Mouse (Mus musculus): ENCODE measurements around the gene Ifngr2. TPM values are rescaled to one million over a fixed set of nuclear protein-coding genes. Genes with fewer than 3 reads are reported as not detected.

The Ifngr2 gene
- polyA plus RNA-seq, 1 experiment: 34.3 TPM

DNA sequence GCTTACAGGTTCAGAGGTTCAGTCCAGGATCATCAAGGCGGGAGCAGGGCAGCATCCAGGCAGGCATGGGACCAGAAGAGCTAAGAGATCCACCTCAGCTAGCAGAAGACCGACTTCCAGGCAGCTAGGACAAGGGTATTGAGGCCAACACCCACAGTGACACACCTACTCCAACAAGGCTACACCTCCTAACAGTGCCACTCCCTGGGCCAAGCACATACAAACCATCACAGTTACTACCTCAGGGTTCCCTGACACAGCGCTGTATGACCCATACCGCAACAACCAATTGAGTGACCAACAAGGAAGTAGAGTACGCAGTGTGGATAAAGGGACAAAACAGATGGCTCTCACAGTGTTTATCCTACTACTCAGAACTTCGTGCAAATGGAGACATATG is 10.5 kb upstream of the Ifngr2 start:
- no peak for DNase-seq (ENCODE audit: low spot score)

DNA sequence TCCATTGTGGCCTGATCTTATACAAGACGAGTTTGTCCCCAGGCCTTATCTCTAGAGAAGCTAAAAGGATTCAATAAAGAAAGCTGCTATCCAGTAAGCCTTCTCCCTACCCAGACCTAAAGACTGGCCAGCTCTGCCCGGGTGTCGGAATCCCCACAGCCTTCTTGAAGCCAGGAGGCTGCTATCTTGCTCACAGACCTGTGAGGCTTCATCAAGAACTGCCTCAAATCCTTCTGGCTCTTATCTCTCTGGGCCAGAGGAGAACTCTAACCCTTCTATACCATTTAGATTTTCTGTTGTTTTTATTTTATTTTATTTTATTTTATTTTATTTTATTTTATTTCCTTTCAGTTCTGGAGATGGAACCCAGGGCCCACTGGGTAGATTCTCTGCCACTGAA is 9.8 kb upstream of the Ifngr2 start:
- no peak for DNase-seq (ENCODE audit: low spot score)

DNA sequence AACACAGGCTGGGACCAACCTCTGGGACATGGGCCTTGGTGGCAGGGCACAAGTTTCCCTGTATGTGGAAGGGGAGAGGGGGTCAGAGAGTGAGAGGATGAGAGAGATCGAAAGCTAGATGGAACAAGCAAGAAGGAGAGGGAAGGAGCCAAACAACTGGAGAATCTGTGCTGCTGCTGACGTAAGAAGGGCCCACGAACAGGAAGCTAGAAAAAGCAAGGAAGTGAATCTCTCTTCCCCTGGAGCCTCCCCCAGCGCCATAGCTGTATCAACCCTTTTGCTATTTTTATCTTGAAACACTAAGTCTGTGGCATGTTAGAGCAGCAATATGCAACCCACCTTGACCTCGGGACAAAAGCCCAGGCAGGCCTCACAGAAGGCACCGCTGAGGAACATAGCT is 8.8 kb upstream of the Ifngr2 start:
- DNase-seq (ENCODE audit: low spot score): no peak

DNA sequence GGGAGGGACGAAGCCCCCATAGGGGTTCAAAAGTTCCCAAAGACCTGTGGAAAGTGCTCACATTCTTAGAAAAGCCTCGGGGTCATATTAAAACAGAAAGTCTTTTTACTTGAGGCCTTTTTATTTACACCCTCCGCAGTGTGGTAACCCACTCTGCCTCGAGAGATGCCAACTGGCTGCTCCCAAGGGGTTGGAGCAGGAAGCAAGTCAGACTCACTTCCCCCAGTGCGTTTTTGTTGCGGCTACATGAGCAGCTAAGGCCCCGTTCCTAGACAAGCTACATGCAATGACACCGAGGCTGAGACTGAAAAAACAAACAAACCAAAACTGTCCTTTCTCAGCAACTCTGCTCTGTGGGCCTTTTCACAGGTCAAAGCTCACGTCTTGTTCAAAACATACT is 8.4 kb upstream of the Ifngr2 start:
- no peak for DNase-seq (ENCODE audit: low spot score)

DNA sequence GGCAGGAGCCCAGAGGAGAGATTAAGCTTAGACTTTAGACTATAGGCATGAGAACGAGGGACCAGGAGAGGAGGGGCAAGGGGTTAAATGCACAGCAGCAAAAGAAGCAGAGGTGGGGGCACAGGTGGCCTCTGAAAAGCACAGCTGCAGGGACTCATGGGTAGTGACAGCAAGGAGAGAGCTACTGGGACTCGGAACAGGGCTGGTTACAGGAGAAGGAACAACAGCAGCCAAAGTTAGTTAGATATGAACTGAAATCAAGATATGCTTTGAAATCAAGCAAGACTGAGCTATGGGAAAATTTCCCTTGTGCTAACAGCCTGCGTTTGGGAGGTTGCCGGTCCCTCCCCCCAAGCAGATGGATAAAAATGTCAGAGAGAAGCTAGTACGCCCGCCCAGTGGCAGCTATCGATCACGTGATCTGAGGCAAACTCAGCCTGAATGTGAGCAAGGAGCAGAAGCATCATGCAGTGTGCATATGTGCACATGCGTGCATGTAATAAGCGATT is 5.2 kb upstream of the Ifngr2 start:
- no peak for DNase-seq (ENCODE audit: low spot score)

DNA sequence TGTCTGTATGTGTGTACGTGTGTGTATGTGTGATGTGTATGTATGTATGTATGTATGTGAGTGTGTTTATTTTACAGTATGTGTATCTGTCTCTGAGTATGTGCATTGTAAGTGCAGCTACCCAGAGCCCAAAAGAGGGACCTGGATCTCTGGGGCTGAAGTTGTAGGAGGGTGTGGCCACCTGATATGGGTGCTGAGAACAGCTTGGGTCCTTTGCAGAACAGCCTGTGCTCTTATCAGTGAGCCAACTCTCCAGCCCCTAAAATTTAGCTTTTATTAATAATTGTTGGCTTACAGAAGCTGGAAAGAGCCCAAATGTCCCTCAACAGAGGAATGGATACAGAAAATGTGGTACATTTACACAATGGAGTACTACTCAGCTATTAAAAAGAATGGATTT is 3.3 kb upstream of the Ifngr2 start:
- no peak for DNase-seq (ENCODE audit: low spot score)

DNA sequence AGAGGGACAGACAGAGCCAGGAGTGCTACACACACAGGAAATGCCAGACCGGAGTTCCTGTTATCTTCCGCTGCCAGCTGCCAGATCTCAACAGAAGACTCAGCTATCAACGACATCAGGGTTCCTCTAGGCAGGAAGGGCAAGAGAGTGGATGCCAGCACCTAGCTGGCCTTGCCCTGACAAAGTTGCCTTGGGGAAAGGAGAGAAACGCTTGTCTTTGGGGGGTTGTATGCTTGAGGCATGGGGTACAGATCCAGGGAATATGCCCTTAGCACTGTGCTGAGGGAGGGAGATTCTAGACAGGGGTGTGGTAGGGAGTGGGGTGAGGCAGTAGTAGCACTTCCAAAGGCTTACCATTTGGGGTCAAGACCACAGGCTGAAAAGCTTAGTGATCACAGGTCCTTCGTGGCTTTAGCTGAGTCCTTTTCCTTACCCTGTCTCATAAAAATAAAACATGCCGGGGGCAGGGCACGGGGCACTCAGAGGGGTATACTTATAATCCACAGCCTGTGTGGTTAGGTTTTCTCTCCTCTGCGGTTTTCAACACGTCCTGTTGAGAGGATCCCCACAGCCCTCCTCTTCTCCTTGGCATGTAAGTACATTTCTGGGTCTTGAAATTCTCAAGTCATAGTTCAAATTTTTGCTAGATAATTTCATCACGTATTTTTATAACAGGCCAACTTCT is 1.1 kb upstream of the Ifngr2 start:
- DNase-seq (ENCODE audit: low spot score): no peak

DNA sequence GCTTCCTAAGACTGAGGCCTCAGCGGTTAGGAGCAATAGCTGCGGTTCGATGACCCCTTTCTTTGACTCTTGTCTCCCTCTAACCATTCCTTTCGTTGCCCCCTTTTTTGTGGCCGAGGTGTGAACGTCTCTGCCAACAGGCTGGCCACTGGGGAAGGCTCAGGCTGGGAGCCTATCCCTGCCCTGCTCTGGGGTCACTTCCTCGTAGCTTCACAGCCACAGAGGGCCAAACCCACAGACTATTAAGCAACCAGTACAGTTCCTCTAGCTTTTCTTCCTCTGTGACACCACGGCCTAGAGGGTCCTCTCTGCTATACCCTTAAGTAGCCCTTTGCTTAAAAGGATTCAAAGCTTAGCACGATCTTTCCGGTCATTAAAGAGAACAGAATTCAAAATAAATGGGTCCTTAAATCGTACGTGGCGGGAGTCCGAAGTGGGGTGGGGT is 459 bp upstream of the Ifngr2 start:
- no peak for DNase-seq (ENCODE audit: low spot score)

DNA sequence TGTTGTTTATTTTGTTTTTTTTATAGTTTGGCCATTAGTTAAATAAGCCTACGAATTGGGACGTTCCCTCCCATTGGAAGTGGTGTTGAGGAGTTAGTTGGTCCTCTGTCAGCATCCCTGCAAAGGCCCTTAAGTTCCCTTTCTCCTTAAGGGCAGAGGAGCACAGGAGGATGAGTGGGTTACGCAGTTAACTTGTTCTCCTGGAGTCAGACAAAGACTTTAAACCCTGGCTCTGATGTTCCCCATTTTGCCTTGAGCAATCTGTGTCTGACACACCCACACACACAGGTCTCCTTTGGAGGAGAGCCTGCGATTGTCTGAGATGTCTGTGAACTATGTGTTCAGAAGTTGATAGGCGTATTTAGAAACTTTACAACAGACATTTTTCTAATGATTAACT is 1.1 kb downstream of the Ifngr2 start:
- DNase-seq (ENCODE audit: low spot score): no peak

DNA sequence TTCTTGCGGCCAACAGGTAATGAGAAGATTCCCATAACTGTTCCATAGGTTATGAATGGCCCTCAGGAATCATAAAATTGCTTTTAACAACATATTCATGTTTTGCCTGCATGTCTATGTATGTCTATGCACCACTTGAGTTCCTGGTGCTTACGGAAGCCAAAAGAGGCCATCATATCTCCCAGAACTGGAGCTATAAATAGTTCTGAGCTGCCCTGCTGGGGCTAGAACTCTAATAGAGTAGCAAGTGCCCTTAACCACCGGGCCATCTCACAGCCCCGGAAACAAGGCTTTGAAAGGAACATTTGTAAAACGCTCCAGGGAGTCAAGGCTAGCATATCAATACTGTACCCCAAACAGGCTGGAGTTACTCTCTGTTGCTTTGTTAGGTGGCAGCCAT is 1.7 kb downstream of the Ifngr2 start:
- DNase-seq (ENCODE audit: low spot score): no peak

DNA sequence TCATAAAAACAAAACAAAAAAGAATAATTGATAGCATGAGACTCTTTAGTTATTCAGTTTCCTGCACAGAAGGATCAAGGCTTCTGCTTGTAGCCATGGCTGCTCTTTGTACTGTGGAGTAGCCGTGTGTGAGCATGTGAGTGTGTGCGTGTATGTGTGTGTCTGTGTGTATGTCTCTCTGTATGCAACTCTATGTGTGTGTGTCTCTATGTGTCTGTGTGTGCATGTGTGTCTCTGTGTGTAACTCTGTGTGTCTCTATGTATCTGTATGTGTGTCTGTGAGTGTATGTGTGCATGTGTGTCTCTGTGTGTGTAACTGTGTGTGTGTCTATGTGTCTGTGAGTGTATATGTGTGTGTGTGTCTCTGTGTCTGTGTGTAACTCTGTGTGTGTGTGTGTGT is 2.1 kb downstream of the Ifngr2 start:
- DNase-seq (ENCODE audit: low spot score): no peak

DNA sequence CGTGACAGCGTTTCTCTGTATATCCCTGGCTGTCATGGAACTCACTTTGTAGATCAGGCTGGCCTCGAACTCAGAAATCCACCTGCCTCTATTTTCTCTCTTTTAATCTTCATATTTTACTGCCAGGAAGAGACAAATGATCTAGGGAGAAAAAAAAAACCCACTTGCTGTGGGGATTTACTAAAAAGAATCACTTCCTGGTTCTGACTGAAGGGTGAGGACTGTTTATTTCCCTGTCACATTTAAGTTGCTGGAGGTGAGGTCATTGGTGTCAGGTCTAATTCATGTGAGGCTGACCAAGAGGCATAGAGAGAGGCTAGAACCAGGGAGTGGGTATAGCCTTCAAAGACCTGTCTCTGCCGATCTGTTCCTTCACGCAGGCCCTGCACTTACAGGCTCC is 2.7 kb downstream of the Ifngr2 start:
- DNase-seq (ENCODE audit: low spot score): no peak

DNA sequence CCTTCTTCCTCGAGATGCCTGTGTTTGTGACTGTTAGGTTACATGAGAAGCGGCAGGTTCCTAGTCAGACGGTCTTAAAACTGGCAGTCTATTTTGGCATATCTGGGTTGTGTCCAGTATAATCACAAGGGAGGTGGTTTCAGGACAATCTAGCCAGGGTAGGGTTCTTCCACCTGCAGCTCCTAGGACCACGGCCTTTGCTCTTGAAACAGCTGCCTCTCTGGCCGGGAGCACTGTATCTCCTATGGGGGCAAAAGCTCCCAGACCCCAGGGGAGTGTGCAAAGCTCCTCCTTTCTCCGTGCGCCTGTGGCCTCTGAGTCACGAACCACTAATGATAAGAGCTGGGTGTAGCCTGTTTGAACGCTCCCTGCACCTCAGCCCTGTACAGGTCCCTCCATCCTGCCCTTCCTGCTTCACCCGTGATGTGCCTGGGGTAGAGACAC is 4.2 kb downstream of the Ifngr2 start:
- no peak for DNase-seq (ENCODE audit: low spot score)

DNA sequence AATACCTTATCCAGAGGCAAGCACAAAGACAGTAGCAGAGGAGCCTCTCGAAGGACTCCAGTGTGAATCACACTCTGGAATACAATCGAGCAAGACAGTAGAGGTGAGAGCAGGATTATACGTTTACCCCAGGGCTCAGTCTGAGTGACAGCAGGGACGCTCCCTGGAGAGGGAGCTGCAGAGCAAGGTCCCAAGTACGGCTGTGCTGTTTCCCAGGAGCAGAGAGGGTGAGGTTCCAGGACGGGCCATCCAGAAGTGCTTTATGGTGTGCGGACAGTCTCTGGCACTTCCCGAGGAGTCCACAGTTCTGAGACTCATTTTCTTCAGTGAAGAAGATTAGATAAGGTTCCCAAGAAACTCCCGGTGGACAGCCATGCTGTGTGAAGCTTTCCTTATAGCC is 5.2 kb downstream of the Ifngr2 start:
- DNase-seq (ENCODE audit: low spot score): no peak

DNA sequence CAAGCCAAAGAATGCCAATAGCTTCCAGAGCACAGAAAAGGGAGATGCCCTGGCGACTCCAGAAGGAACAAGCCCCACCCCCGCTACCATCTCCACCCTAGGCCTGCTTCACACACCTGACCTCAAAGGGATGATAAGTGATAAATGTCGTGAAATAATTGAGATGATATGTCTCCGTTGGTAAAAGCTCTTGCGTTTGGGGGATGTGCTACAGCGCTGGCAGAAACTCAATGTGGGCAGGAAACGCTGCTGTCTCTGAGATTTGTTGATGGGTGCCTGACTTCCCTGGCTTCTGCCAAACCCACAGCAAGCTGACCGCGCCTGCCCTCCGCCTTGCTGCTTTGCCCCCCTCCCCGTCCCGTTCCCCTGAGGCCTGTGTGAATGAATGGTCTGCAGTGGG is 6.8 kb downstream of the Ifngr2 start:
- no peak for DNase-seq (ENCODE audit: low spot score)

DNA sequence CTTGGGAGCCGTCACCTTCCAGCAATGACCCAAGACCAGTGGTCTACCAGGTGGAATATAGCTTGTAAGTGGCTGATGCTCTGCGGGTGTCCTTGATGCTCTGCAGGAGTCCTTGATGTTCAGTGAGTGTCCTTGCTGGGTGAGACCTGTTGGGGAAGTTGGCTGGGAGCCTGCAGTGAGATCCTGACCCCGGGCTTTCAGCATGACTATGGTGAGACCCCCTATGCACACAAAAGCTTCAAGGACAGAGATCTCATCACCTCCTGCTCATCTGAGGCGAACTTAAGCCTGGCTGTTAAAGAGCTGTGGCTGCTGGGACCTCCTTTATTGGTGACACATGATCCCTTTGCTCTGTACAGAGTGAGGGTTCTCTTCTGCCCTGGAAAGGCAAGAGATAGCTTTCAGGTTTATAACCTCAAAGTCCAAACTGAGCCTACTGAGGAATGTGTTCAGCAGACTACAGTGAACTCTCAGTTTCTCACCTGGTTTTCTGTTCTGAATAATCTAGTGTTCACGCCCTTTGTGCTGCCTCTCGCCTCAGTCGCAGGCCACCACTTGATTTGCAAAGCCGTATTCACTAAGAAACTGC is 8.2 kb downstream of the Ifngr2 start:
- DNase-seq (ENCODE audit: low spot score): no peak

DNA sequence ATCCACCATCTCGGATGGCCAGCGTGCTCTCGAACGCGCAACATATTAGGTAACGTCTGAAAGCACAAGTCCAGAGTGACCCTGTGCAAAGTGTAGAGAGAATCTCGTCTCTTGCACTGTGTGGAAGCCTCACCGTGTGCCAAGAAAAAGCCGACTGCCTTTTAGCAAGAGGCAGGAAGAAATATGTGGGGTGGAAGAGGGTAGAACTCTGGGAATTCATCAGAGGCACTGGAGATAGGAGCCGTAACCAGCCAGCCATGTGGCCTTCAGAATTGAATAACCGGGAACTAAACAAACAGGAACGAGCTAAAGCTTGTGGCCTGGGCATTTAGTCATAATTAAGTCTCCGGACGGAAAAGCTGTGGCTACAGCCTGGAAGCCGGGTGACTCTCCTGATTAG is 9.8 kb downstream of the Ifngr2 start:
- no peak for DNase-seq (ENCODE audit: low spot score)

DNA sequence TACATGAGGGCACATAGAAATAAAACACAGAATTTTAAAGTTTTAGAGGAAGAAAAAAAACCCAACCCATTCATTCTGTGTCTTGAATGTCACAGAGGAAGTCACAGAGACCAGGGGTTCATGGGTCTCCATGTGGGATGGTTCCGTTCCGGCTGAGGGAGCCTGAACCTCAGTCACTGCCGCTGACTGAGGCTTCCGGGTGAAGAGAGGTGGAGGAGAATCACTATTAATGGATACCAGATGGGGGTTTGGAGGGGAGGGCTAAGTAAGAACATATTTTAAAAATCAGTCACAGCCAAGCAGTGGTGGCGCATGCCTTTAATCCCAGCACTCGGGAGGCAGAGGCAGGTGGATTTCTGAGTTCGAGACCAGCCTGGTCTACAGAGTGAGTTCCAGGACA is 10.3 kb downstream of the Ifngr2 start:
- no peak for DNase-seq (ENCODE audit: low spot score)

DNA sequence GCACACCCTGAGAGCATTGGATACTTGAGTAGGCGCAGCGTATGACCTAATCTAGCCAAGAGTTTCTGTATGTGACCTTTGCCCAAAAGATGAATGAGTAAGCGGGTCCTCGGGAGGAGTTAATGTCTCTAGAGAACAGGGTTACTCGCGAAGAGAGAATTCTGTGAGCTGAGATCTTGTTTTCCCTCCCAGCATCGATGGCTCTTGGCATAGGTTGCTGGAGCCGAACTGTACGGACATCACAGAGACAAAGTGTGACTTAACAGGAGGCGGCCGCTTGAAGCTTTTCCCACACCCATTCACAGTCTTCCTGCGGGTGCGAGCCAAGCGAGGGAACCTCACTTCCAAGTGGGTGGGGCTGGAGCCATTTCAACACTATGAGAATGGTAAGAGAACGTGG is 10.8 kb downstream of the Ifngr2 start:
- no peak for DNase-seq (ENCODE audit: low spot score)

DNA sequence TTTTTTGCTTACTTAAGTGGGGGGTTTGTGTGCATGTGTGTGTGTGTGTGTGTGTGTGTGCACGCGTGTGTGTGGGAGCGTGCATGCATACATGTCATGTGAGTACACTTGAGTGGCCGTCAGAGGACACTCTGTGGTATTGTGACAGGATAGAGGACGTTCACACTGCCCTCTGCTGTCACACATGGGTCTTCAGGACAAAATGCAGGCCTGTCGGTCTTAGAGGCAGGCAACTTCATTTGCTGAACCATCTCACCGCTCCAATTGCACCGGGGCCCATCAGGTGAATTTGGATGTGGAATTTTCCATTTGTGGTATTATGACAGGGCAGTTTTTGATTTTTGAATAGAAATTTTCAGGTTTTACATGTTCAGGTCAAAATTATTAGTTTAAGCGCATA is 14.2 kb downstream of the Ifngr2 start:
- no peak for DNase-seq (ENCODE audit: low spot score)

DNA sequence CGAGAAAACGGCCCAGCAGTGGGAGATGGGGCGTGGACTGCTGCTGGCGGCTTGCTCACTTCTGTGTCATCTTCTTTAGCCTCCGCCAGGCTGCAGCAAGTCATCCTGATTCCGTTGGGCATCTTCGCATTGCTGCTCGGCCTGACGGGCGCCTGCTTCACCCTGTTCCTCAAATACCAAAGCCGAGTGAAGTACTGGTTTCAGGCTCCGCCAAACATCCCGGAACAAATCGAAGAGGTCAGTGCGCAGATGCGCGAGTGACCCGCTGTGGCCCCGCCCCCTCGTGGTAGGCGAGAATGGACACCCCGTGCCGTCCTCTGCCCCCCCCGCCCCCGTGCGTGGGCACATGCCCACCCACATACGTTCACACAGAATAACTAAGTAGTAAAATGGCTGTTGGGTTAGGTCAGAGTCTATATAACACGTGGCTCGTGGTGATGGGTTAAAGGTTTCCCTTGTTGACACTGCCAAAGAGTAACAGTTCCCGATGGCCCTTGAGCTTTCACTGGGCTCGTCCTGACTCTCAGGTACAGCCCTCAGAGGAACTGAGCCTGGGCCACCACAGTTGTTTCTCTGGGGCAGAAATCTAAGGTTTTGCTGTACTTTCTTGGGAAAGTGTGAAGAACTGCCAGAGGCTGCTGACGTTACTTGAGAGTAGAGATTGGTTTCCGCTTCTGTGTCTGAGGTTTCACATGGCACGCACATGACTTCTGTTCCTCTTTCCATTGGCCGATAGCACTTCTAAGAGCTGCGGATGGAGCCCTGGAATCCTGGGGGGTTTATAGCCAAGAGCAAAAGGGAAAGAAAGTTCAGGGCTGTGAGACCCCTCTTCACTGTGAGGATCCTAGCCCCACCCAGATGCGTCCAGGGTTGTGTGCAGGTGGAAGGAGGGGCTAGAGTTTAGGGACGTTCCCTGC is 14.9 kb downstream of the Ifngr2 start:
- no peak for DNase-seq (ENCODE audit: low spot score)

DNA sequence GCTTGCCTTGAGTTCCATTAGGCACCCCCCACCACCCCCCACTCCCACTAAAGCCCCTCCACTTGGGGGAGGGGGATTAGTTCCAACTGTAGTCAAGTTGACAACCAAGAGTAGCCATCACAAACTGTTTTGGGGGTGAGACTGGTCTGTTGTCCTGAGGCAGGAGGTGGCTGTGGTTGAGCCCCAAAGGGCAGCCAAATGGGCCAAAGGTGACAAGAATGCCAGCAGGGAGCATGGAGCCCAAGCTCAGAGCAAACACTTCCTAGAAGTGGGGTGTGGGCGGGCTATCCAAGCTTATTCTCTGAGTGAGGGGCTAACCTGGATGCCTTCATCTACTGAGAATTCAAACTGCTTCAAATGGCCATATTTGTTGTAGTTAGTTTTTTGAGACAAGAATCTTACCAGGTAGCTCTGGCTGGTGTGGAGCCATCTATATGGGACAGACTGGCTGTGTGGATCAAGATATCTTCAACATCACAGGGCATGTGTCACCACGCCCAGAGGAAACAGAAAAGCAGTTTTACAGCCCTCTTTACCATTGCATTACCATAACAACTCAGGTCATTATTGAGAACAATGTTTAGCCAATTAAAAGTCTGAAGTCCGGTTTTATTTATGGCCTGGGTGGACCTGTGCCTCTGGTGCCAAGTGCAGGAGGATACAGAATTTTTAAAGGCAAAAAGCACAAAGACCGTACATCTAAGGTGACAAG is 17.9 kb downstream of the Ifngr2 start:
- no peak for DNase-seq (ENCODE audit: low spot score)
